Mouse (Mus musculus) lung, postnatal 14 days (tissue): Measurements from ENCODE around the gene Mad1l1.

ENCODE experiments used
- DNase-seq: peaks from one replicate; pipeline ENCODE4 v3.0.0; 2021

Mad1l1 gene

DNA sequence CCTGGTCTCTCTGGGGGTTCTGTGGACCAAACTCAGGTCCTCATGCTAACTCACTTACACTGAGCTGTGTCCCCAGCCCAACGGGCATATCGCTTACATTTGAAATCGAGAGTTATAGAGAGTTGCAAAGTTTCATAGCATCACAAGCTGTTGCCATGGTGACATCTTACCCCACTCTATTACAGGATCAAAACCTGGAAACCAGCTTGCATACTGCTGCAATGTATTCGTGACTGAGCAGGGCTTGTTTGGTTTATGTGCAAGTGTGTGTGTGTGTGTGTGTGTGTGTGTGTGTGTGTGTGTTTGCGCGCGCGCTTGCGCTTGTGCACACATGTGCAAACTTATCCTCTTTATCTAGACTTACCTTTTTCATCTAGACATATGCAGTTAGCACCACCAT lies 342.0 kb downstream of the Mad1l1 start:
- no peak for DNase-seq

DNA sequence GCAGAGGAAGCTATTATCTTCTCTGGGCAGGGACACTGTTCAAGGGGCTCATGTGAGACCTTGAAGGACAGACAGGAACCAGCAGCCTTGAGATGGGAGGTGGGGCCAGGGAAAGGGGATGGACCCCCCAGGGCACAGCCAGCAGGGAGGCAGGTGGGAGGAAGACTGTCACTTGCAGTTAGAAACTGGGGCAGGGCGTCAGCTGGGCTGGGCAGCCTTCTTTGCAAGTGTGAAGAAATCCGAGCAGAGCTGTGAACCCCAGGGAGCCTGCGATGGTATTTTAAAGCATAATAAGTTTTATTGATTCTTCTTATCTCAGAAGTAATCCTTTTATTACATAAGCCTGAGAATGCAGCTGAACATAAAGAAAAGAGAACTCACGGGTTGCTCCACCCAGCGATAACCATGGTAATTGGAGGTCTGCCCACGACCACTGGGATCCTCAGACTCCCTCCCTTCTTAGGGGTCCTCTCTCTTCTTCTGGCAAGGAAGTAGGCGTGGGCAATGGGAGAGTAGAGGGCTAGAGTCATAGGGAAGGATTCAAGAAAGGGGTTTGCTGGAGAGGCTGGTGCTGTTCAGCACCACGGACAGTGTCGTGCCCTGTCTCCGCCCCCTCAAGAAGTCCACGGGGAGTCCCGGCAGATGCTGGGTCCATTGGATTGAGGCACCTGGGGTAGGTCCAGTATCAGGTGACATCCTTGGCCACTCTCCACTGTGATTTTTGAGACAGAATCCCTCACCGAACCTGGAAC lies 342.7 kb downstream of the Mad1l1 start:
- DNase-seq = peak; percentile 26

DNA sequence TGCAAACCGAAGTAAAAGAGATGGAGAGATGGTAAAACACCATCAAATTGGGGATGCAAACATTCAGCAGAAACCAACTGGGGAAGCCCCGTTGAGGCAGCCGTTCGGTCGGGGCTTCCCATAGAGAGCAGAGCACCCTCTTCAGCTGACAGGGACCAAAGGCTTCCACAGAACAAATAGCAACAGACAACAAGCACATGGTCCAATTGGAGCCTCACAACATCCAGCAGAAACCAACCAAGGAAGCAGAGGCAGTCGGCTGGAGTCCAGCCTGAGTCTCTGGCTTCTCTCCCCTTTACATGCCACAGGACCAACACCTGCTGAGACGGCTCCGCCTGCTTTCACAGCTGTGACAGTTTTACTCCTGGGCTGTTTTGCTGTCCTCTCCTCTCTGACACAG lies 343.9 kb downstream of the Mad1l1 start:
- no peak for DNase-seq

DNA sequence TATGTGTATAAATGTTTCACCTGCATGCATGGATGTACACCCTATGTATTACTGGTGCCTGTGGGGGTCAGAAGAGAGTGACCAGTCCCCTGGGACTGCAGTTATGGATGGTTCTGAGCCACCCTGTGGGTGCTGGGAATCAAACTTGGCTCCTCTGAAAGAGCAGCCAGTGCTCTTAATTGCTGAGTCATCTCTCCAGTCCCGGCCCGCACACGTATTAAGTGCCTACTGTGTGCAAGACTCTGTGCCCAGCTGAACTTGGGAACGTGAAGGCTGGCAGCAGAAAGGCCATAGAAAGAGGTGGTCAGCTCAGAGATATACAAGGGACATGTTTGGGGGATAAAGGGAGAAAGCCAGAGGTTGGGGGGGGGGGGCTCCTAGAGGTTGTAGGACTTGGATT lies 344.8 kb downstream of the Mad1l1 start:
- DNase-seq = no peak

DNA sequence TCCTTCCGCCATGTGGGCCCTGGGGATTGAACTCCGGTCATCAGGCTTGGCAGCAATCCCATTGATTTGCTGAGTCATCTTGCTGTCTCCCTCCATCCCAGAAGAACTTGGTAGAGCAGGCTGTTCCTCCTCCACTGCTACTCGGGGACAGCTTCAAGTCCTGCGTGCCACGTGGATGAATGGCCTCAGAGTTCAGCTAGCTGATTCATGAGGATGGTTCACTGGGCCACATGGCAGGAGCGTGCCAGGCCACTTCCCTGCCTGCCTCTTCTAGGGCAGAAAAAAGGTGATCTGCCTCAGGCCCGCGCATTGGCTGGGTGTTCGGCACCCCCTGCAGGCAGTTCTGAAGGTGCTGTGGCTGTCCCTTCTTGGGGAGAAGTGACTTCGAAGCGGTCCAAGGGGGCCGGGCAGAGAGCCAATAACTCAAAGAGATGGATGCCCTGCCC lies 351.1 kb downstream of the Mad1l1 start:
- peak; percentile 39 for DNase-seq

DNA sequence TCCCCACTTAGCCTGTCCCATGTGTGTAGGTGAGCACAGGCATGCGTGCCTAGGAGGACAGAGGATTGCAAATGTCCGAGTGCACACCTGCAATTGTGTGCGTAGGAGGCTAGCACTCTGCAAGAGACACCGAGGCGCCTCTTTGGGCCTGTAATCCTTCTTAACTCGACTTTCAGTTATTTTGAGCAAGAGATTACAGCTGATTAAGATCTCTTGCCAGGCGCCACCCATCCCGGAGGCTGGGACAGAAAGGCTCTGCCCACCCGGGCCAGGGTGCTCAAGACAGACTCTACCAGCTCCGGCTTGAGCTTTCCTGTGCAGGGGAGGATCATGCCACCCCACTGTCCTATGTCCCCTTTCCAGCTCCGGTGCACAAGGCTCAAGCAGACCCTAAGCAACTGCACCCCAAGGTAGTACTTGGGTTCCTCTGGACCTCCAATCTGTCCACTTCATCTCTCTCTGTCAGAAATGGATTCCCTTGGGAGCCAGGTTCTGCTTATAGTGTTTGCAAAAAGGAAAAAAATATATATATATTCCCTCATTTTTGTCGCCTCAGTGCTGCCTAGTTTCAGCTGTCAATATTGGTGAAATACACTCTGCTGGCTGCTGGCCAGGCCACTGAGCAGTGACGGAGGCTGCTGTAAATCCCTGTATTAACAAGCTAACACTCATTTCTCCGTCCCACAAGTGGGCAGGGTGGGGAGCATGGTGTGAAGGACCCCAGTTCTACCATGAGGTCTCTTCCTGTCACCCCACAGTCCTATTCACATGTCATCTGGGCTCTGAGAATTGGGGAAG lies 352.0 kb downstream of the Mad1l1 start:
- DNase-seq = no peak

DNA sequence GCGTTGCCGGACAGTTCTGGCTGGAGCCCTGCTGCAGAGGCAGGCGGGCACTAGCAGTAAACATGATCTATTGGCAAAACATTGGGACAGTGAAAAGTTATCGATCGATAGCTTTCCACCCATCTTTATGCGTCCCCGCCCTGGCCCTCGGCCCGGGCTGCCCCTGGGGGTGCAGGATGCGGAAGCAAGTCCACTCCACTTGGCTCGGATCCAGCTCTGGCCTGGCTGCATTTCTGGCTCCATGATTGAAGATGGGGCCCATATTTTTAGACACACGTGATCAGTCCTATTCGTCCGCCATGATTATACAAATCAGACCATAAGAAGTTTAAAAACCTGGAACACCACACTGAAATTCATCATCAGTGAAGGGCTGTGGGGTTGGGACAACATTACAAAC lies 355.8 kb downstream of the Mad1l1 start:
- no peak for DNase-seq

DNA sequence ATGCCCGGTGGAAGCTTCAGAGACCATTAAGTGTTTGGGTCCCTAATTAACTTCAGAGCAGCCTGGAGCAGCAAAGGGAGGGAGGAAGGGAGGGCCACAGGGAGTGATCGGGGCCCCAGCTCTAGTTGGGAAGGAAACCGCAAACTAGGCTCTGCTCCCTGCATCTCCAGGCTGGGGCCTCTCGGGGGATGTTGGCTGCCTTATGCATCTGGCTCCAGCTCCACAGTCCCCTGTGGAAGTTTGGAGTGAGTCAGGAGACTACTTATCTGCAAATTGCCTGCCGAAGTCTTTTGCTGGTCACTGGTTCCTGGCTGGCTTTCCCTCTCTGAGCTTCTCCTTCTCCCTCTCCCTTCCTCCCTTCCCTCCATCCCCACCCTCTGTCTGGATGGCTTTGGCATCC lies 357.0 kb downstream of the Mad1l1 start:
- no peak for DNase-seq

DNA sequence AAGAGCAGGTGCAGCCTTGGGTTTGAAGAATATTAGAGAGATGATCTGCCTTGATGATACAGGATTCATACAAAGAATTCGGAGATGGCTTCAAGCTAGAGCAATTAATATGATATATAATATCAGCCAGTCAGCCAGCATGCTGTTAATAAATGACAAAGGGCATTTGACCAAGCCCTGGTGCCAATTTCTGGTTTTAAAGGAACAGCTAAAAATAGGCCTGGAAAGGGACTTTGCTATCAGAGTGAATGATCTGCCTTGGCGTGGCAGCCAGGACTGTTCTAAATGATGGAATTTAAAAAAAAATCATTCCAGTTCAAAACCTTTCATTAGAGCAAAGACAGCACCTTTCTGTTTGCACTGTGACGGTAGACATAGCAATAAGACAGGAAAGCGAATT lies 361.6 kb downstream of the Mad1l1 start:
- DNase-seq = no peak
